Mouse (Mus musculus) CD8-positive naive resting alpha-beta T cell, adult 2 months (primary cell): Measurements from ENCODE around the gene Nmnat2.

Experiments used
- DNase-seq, 2 experiments: peaks; one replicate each; pipeline ENCODE4 v3.0.0; 2022; ENCODE audit warnings: low read depth in 2 of 2, low spot score in 2 of 2

Nmnat2 gene

GRCm38 (mm10) chr1:152954821-152955523 lies at the start of gene Nmnat2:
TSS of gene Nmnat2 (plus strand) at chr1:152954993.
- no peak for DNase-seq

GRCm38 (mm10) chr1:152913483-152914460 lies 41.0 kb upstream of the Nmnat2 start:
- no peak for DNase-seq

- DNase-seq = no peak
Measured at GRCm38 (mm10) chr1:152915766-152916165, 39.0 kb upstream of the Nmnat2 start.

- DNase-seq = no peak
Measured at GRCm38 (mm10) chr1:152916936-152917335, 37.9 kb upstream of the Nmnat2 start.

- DNase-seq = no peak
Measured at GRCm38 (mm10) chr1:152917626-152918025, 37.2 kb upstream of the Nmnat2 start.

- no peak for DNase-seq
Measured at GRCm38 (mm10) chr1:152921786-152922185, 33.0 kb upstream of the Nmnat2 start.

- DNase-seq = no peak
Measured at GRCm38 (mm10) chr1:152933962-152934361, 20.8 kb upstream of the Nmnat2 start.

- no peak for DNase-seq
Measured at GRCm38 (mm10) chr1:152935476-152935875, 19.3 kb upstream of the Nmnat2 start.

GRCm38 (mm10) chr1:152936365-152936764 lies 18.4 kb upstream of the Nmnat2 start:
- DNase-seq = no peak

- DNase-seq = no peak
Measured at GRCm38 (mm10) chr1:152942977-152943376, 11.8 kb upstream of the Nmnat2 start.

- no peak for DNase-seq
Measured at GRCm38 (mm10) chr1:152954167-152954566, 626 bp upstream of the Nmnat2 start.

GRCm38 (mm10) chr1:152955564-152956211 lies 895 bp downstream of the Nmnat2 start:
- DNase-seq = no peak

- no peak for DNase-seq
Measured at GRCm38 (mm10) chr1:152956221-152956620, 1.4 kb downstream of the Nmnat2 start.

GRCm38 (mm10) chr1:152964344-152964743 lies 9.6 kb downstream of the Nmnat2 start:
- DNase-seq = no peak

GRCm38 (mm10) chr1:152966222-152966621 lies 11.4 kb downstream of the Nmnat2 start:
- no peak for DNase-seq

- no peak for DNase-seq
Measured at GRCm38 (mm10) chr1:152966686-152967085, 11.9 kb downstream of the Nmnat2 start.

GRCm38 (mm10) chr1:152969081-152969480 lies 14.3 kb downstream of the Nmnat2 start:
- no peak for DNase-seq

- DNase-seq = no peak
Measured at GRCm38 (mm10) chr1:152972957-152973356, 18.2 kb downstream of the Nmnat2 start.

- no peak for DNase-seq
Measured at GRCm38 (mm10) chr1:152973421-152973820, 18.6 kb downstream of the Nmnat2 start.

GRCm38 (mm10) chr1:152973861-152974260 lies 19.1 kb downstream of the Nmnat2 start:
- no peak for DNase-seq

- DNase-seq = no peak
Measured at GRCm38 (mm10) chr1:152975144-152975543, 20.4 kb downstream of the Nmnat2 start.

- no peak for DNase-seq
Measured at GRCm38 (mm10) chr1:152978700-152979099, 23.9 kb downstream of the Nmnat2 start.
